In the genomic region with DNA sequence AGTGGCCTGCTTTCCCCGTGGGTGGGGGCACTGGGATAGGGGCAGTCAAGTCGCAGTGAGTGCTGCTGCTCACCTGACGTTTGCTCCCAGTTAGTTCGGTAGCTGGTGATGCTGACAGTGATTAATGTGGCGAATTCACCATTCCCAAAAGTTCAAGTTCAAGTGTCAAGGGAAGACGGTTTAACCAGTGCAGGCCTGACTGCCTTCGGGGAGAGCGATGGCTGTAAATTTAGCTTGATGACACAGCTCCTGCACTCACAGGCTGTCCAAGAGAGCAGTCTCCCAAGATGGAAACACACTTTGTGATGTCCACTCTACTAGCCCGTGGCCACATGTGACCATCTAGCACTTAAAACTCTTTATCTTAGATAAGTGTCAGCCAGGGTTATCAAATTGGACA, we compare ENCODE assay signal across 12 mouse cellular contexts. TPM values are rescaled to one million over a fixed set of nuclear protein-coding genes. Genes with fewer than 3 reads are reported as not detected.
DNase-seq lines count a peak whose midpoint lies in the region; ATAC-seq and TF ChIP-seq lines count a peak whose summit lies in the region.
"Had no signal": no experiment of that assay in that cellular context is flagged by ENCODE, and none has a peak within 500 bp of the region (broad histone marks: within the 10 kb centered on the region; RNA-seq: fewer than 3 reads in every experiment).

No protein-coding gene starts in this region.

- no peak for DNase-seq in heart, adult 11 months
- no peak for DNase-seq in kidney, postnatal 0 days (ENCODE audit: low spot score)
- no peak for DNase-seq in kidney, adult 11 months
- DNase-seq in stomach, postnatal 0 days (ENCODE audit: low spot score): no peak
- DNase-seq: cerebellum, adult 9-10 months; layer of hippocampus, adult 9-11 months; right cerebral cortex, postnatal 25 days had no signal

- 32% methylated on average over 9 of the region's 9 CpGs for WGBS in heart, embryonic 15.5 days
- WGBS in kidney, postnatal 0 days: 18% methylated on average over 9 of the region's 9 CpGs
- WGBS in stomach, embryonic 15.5 days: 43% methylated on average over 9 of the region's 9 CpGs
- WGBS in stomach, postnatal 0 days: 40% methylated on average over 9 of the region's 9 CpGs

- no peaks in the 10 kb centered on the region for H3K27me3 ChIP-seq in heart, embryonic 15.5 days
- H3K27me3 ChIP-seq in kidney, postnatal 0 days (ENCODE audit: insufficient read depth, low read length): no peaks in the 10 kb centered on the region
- H3K27me3 ChIP-seq in stomach, embryonic 15.5 days (replicated peaks): no peaks in the 10 kb centered on the region
- H3K27me3 ChIP-seq in stomach, postnatal 0 days (ENCODE audit: control insufficient read depth, insufficient read depth, low read length): no peaks in the 10 kb centered on the region

- no peak overlapping the region for H3K9ac ChIP-seq in heart, embryonic 15.5 days
- H3K9ac ChIP-seq in kidney, postnatal 0 days (ENCODE audit: low read depth, low read length): no peak overlapping the region; the same call in 1 of the 2 replicates
- H3K9ac ChIP-seq in stomach, embryonic 15.5 days: no peak overlapping the region
- no peak overlapping the region for H3K9ac ChIP-seq in stomach, postnatal 0 days (ENCODE audit: low read length)

- H3K9me3 ChIP-seq in heart, embryonic 15.5 days (replicated peaks): no peaks in the 10 kb centered on the region
- no peaks in the 10 kb centered on the region for H3K9me3 ChIP-seq in kidney, postnatal 0 days (replicated peaks; ENCODE audit: low read length)
- no peaks in the 10 kb centered on the region for H3K9me3 ChIP-seq in stomach, embryonic 15.5 days
- no peaks in the 10 kb centered on the region for H3K9me3 ChIP-seq in stomach, postnatal 0 days (ENCODE audit: control insufficient read depth, low read length)
- H3K9me3 ChIP-seq: embryonic facial prominence, embryonic 10.5 days had no signal

- TF ChIP-seq EP300 in stomach, postnatal 0 days (optimal IDR thresholded peaks at IDR 0.05): no peak

- H3K27ac ChIP-seq in heart, embryonic 15.5 days: peak overlapping the region; percentile 59
- 0 out of 2 replicates have a peak overlapping the region, but pooled peaks have one; percentile 99 for H3K27ac ChIP-seq in kidney, postnatal 0 days
- H3K27ac ChIP-seq in stomach, embryonic 15.5 days: no peak overlapping the region
- H3K27ac ChIP-seq in stomach, postnatal 0 days (replicated peaks): no peak overlapping the region
- H3K27ac ChIP-seq: embryonic facial prominence, embryonic 10.5 days; macrophage had no signal

- TF ChIP-seq CTCF in kidney, postnatal 0 days (IDR thresholded peaks at IDR 0.05; ENCODE audit: low read depth): no peak
- no peak for TF ChIP-seq CTCF in stomach, postnatal 0 days (IDR thresholded peaks at IDR 0.05; ENCODE audit: low read depth)

- H3K36me3 ChIP-seq in heart, embryonic 15.5 days: no peaks in the 10 kb centered on the region
- H3K36me3 ChIP-seq in kidney, postnatal 0 days (ENCODE audit: insufficient read depth, low read length): no peaks in the 10 kb centered on the region
- H3K36me3 ChIP-seq in stomach, embryonic 15.5 days: no peaks in the 10 kb centered on the region
- H3K36me3 ChIP-seq in stomach, postnatal 0 days (ENCODE audit: control insufficient read depth, insufficient read depth, low read length): no peaks in the 10 kb centered on the region

- H3K4me1 ChIP-seq in heart, embryonic 15.5 days (replicated peaks): peaks cover 47% of the 10 kb centered on the region
- H3K4me1 ChIP-seq in kidney, postnatal 0 days (replicated peaks; ENCODE audit: insufficient read depth, low read length): peaks cover 26% of the 10 kb centered on the region
- peaks cover 29% of the 10 kb centered on the region for H3K4me1 ChIP-seq in stomach, embryonic 15.5 days
- H3K4me1 ChIP-seq in stomach, postnatal 0 days (replicated peaks; ENCODE audit: control insufficient read depth, insufficient read depth): peaks cover 15% of the 10 kb centered on the region

- ATAC-seq in heart, embryonic 15.5 days (replicated peaks; ENCODE audit: insufficient number of reproducible peaks, insufficient read depth, low FRiP score, low read depth): no peak
- ATAC-seq in kidney, postnatal 0 days (replicated peaks; ENCODE audit: low FRiP score, low read depth): no peak
- no peak for ATAC-seq in stomach, embryonic 15.5 days (ENCODE audit: insufficient read depth, low FRiP score, low read depth)
- no peak for ATAC-seq in stomach, postnatal 0 days (ENCODE audit: low FRiP score, low TSS enrichment)
- ATAC-seq in monocyte, adult 5-6 weeks (replicated peaks; ENCODE audit: insufficient number of reproducible peaks, low FRiP score, low TSS enrichment, poor library complexity, severe bottlenecking): no peak

- peak overlapping the region; percentile 71 for H3K4me2 ChIP-seq in heart, embryonic 15.5 days
- H3K4me2 ChIP-seq in kidney, postnatal 0 days (ENCODE audit: low read length): peak overlapping the region; percentile 11; the same call in 1 of the 2 replicates
- H3K4me2 ChIP-seq in stomach, embryonic 15.5 days: peak overlapping the region; percentile 76; the same call in 1 of the 2 replicates
- no peak overlapping the region for H3K4me2 ChIP-seq in stomach, postnatal 0 days (replicated peaks; ENCODE audit: low read depth)

- no peak overlapping the region for H3K4me3 ChIP-seq in heart, embryonic 15.5 days
- no peak overlapping the region for H3K4me3 ChIP-seq in kidney, postnatal 0 days (replicated peaks; ENCODE audit: low read depth, low read length)
- H3K4me3 ChIP-seq in stomach, embryonic 15.5 days (replicated peaks): no peak overlapping the region
- H3K4me3 ChIP-seq in stomach, postnatal 0 days (ENCODE audit: low read depth, low read length): no peak overlapping the region

RNA-seq across cellular contexts. Expression of gene Ppp2r5c, which starts 41.1 kb away (rescaled TPM):
- polyA plus RNA-seq in heart, embryonic 15.5 days (2015; fragmentation: Nextera tagmentation; extraction: Ambion mirVana): 117 and 124 TPM in 2 replicates
- polyA plus RNA-seq in kidney, postnatal 0 days (2015; fragmentation: Nextera tagmentation; extraction: Ambion mirVana): 126 and 133 TPM in 2 replicates
- polyA plus RNA-seq in stomach, embryonic 15.5 days (2015; fragmentation: Nextera tagmentation; extraction: Ambion mirVana): 145 and 154 TPM in 2 replicates
- 113 TPM in 2 replicates for polyA plus RNA-seq in stomach, postnatal 0 days (2015; fragmentation: Nextera tagmentation; extraction: Ambion mirVana)
- total RNA-seq in monocyte, adult 5-6 weeks (2017): 353 to 389 TPM (median 359 TPM) in 3 replicates

Comparison
In these comparisons a context has a peak if more than half of its experiments do, and no peak if none do; other contexts are left out.
1. H3K27ac ChIP-seq: peak in heart, embryonic 15.5 days (single experiment) and kidney, postnatal 0 days (single experiment); none in stomach, embryonic 15.5 days (single experiment) and stomach, postnatal 0 days (single experiment).